Mouse (Mus musculus): ENCODE results near the gene Syt14.

DNA sequence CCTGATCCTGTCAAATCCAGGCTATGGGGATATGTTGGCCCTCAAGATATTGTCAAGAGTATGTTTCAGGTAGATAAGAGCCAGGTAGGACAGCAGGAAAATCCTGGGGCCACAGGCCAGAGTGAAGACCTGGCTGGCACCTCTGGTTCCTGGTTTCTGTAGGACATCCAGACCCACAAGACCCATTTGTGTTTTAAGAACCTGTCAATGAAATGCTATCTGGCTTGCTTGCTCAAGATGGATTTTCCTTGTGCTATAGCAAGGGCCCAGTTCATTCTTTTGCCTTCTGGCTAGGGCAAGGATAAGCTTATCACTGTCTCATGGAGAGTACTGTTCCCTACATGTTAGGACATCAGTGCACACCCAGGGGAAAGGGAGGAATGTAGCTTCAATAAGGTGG, 183.5 kb downstream of the Syt14 start:
- TF ChIP-seq CTCF (IDR thresholded peaks at IDR 0.05; ENCODE audit: insufficient read depth, low read length), result no peak
- TF ChIP-seq POLR2A (IDR thresholded peaks at IDR 0.05; ENCODE audit: borderline replicate concordance, extremely low read depth, low read depth, low read length), result no peak
